Comparison of ENCODE assay signal across 28 mouse cellular contexts in the genomic region with DNA sequence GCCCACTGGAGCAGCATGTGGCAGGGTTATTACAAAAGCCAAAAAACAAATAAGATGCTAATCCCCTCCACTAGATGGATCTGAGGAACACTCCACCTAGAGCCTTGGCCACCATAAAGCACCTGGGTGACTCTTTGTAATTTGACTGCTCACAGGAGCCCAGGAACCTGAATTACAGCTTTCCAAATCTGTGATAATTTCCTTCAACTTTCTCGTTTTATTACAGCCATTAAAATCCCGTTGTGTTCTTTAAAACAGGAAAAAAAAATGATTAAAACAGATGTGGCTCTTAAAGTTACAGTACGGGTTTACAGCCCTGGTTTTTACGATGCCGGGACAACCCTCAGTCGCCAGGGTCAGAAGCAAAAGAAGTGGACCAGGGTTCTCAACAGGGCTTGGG. TPM values are rescaled to one million over a fixed set of nuclear protein-coding genes. Genes with fewer than 3 reads are reported as not detected.
A peak's percentile ranks its signal among the peaks of the same experiment; 100 is the strongest.
DNase-seq lines count a peak whose midpoint lies in the region; ATAC-seq lines count a peak whose summit lies in the region.
"Had no signal": no experiment of that assay in that cellular context is flagged by ENCODE, and none has a peak within 500 bp of the region (broad histone marks: within the 10 kb centered on the region; RNA-seq: fewer than 3 reads in every experiment).

No protein-coding gene starts in this region.

- H3K9ac ChIP-seq in embryonic facial prominence, embryonic 13.5 days, result no peak overlapping the region
- H3K9ac ChIP-seq in embryonic facial prominence, embryonic 14.5 days (ENCODE audit: low read depth, low read length), result no peak overlapping the region
- no peak overlapping the region for H3K9ac ChIP-seq in limb, embryonic 12.5 days (replicated peaks)
- H3K9ac ChIP-seq: forebrain, postnatal 0 days; hindbrain, embryonic 13.5 days had no signal

- no peaks in the 10 kb centered on the region for H3K36me3 ChIP-seq in embryonic facial prominence, embryonic 13.5 days
- no peaks in the 10 kb centered on the region for H3K36me3 ChIP-seq in embryonic facial prominence, embryonic 14.5 days (ENCODE audit: control insufficient read depth, insufficient read depth, low read length)
- H3K36me3 ChIP-seq in limb, embryonic 12.5 days, result no peaks in the 10 kb centered on the region
- no peaks in the 10 kb centered on the region for H3K36me3 ChIP-seq in forebrain, embryonic 10.5 days (replicated peaks)
- H3K36me3 ChIP-seq: hindbrain, embryonic 10.5 days; hindbrain, embryonic 13.5 days had no signal

- WGBS in embryonic facial prominence, embryonic 13.5 days, result 56% methylated on average over 6 of the region's 6 CpGs
- WGBS in embryonic facial prominence, embryonic 14.5 days, result 59% methylated on average over 6 of the region's 6 CpGs
- 20% methylated on average over 6 of the region's 6 CpGs for WGBS in large intestine, adult 2 months
- WGBS in limb, embryonic 12.5 days, result 15% methylated on average over 6 of the region's 6 CpGs
- 86% methylated on average over 6 of the region's 6 CpGs for WGBS in forebrain, embryonic 10.5 days

- DNase-seq in embryonic facial prominence, embryonic 14.5 days (ENCODE audit: low spot score), result no peak
- peak; percentile 44 for DNase-seq in large intestine, adult 2 months (ENCODE audit: low read depth, low spot score)
- no peak for DNase-seq in heart, adult 8-10 months (ENCODE audit: low spot score)
- no peak for DNase-seq in forebrain, embryonic 10.5 days (ENCODE audit: extremely low spot score, low spot score)
- DNase-seq in frontal cortex, postnatal 25 days (ENCODE audit: low spot score in 2 of 2), result no peak
- DNase-seq in thymus, postnatal 4 days, result no peak
- DNase-seq: adrenal gland, adult 2 months; adrenal gland, postnatal 14 days; cerebellum, adult 11 months; cerebellum, adult 2 months; cerebellum, adult 9-11 months; cerebellum, postnatal 25 days; forebrain, postnatal 0 days; gastrocnemius, postnatal 10 days; gastrocnemius, postnatal 36 days; heart, adult 2 months; heart, postnatal 36 days had no signal

- H3K4me1 ChIP-seq in embryonic facial prominence, embryonic 13.5 days, result peaks cover 44% of the 10 kb centered on the region
- H3K4me1 ChIP-seq in embryonic facial prominence, embryonic 14.5 days (ENCODE audit: control insufficient read depth, insufficient read depth, low read length), result peaks cover 21% of the 10 kb centered on the region
- peaks cover 56% of the 10 kb centered on the region for H3K4me1 ChIP-seq in limb, embryonic 12.5 days (replicated peaks)
- H3K4me1 ChIP-seq in forebrain, embryonic 10.5 days, result peaks cover 44% of the 10 kb centered on the region

- no peak overlapping the region for H3K4me2 ChIP-seq in embryonic facial prominence, embryonic 13.5 days
- H3K4me2 ChIP-seq in embryonic facial prominence, embryonic 14.5 days (ENCODE audit: low read depth, low read length), result no peak overlapping the region
- H3K4me2 ChIP-seq in limb, embryonic 12.5 days, result peak overlapping the region; percentile 34
- H3K4me2 ChIP-seq: heart, embryonic 11.5 days; hindbrain, embryonic 13.5 days had no signal

- H3K27ac ChIP-seq in embryonic facial prominence, embryonic 13.5 days, result 0 out of 2 replicates have a peak overlapping the region, but pooled peaks have one; percentile 56
- H3K27ac ChIP-seq in embryonic facial prominence, embryonic 14.5 days (replicated peaks; ENCODE audit: low read depth, low read length), result peak overlapping the region; percentile 44; the same call in 1 of the 2 replicates
- H3K27ac ChIP-seq in limb, embryonic 12.5 days, result peak overlapping the region; percentile 67
- H3K27ac ChIP-seq in forebrain, embryonic 10.5 days, result no peak overlapping the region
- H3K27ac ChIP-seq: heart, adult 2 months; hindbrain, embryonic 10.5 days; hindbrain, embryonic 13.5 days had no signal

- no peaks in the 10 kb centered on the region for H3K9me3 ChIP-seq in embryonic facial prominence, embryonic 13.5 days
- H3K9me3 ChIP-seq in embryonic facial prominence, embryonic 14.5 days (ENCODE audit: control insufficient read depth, low read length), result no peaks in the 10 kb centered on the region
- H3K9me3 ChIP-seq in limb, embryonic 12.5 days, result no peaks in the 10 kb centered on the region
- no peaks in the 10 kb centered on the region for H3K9me3 ChIP-seq in forebrain, embryonic 10.5 days
- H3K9me3 ChIP-seq: hindbrain, embryonic 10.5 days; hindbrain, embryonic 13.5 days had no signal

- H3K4me3 ChIP-seq in embryonic facial prominence, embryonic 13.5 days, result no peak overlapping the region
- no peak overlapping the region for H3K4me3 ChIP-seq in embryonic facial prominence, embryonic 14.5 days (ENCODE audit: low read depth, low read length)
- no peak overlapping the region for H3K4me3 ChIP-seq in limb, embryonic 12.5 days (replicated peaks)
- no peak overlapping the region for H3K4me3 ChIP-seq in forebrain, embryonic 10.5 days
- H3K4me3 ChIP-seq: erythroblast, embryonic 14.5 days; heart, adult 2 months; hindbrain, embryonic 10.5 days; hindbrain, embryonic 13.5 days had no signal

- ATAC-seq in embryonic facial prominence, embryonic 13.5 days (ENCODE audit: insufficient number of reproducible peaks, insufficient read depth, low FRiP score, low TSS enrichment, low read depth), result no peak
- no peak for ATAC-seq in embryonic facial prominence, embryonic 14.5 days (ENCODE audit: low read depth)
- peak; percentile 63; the same call in 1 of the 2 replicates for ATAC-seq in limb, embryonic 12.5 days (ENCODE audit: insufficient number of reproducible peaks, insufficient read depth, low FRiP score, low TSS enrichment, low read depth)
- ATAC-seq: CD4-positive, CD25-positive, alpha-beta regulatory T cell, adult 4 months; forebrain, embryonic 14.5 days; forebrain, postnatal 0 days; hindbrain, embryonic 16.5 days; inflammation-experienced regulatory T-cells, adult 6 months had no signal

- peaks cover 26% of the 10 kb centered on the region for H3K27me3 ChIP-seq in embryonic facial prominence, embryonic 13.5 days
- peaks cover 17% of the 10 kb centered on the region for H3K27me3 ChIP-seq in embryonic facial prominence, embryonic 14.5 days (replicated peaks; ENCODE audit: control insufficient read depth, insufficient read depth, low read length)
- H3K27me3 ChIP-seq in limb, embryonic 12.5 days, result peaks cover 44% of the 10 kb centered on the region
- peaks cover 42% of the 10 kb centered on the region for H3K27me3 ChIP-seq in forebrain, embryonic 10.5 days (ENCODE audit: poor library complexity, severe bottlenecking)

RNA-seq across cellular contexts. Expression of a gene that starts 27.9 kb away (rescaled TPM):
- polyA plus RNA-seq in embryonic facial prominence, embryonic 13.5 days (2015; fragmentation: Nextera tagmentation; extraction: Ambion mirVana), result 22.1 and 34.0 TPM in 2 replicates
- 21.5 and 21.9 TPM in 2 replicates for polyA plus RNA-seq in embryonic facial prominence, embryonic 14.5 days (2014; fragmentation: Nextera tagmentation; extraction: Ambion mirVana)
- 1.1 and 1.5 TPM in 2 replicates for polyA plus RNA-seq in large intestine, adult 2 months (2012; rRNA removed)
- polyA plus RNA-seq in limb, embryonic 12.5 days (2016; fragmentation: Nextera tagmentation; extraction: Ambion mirVana), result 9.7 and 11.2 TPM in 2 replicates
- 1 to 10 TPM in 3 of 4 experiments, under 1 TPM in 1; 0.65 to 1.2 (median 1.1) TPM for total RNA-seq in heart, adult 8-10 months (2022)
- 18.0 and 24.2 TPM in 2 replicates for polyA plus RNA-seq in forebrain, embryonic 10.5 days (2016; fragmentation: Nextera tagmentation; extraction: Ambion mirVana)
- total RNA-seq: MEL had no signal
- polyA plus RNA-seq: erythroblast, embryonic 14.5 days had no signal
